Mouse (Mus musculus): ENCODE data around the gene Mvb12b.

- TF ChIP-seq CTCF (IDR thresholded peaks at IDR 0.05; ENCODE audit: low read depth, low read length) (no peak), POLR2A (IDR thresholded peaks at IDR 0.05; ENCODE audit: extremely low read depth, insufficient read depth, low read length) (no peak)
These were observed 93.3 kb downstream of the Mvb12b start for GRCm38 (mm10) chr2:33794483-33794882.
